Mouse (Mus musculus) testis, postnatal 14 days (tissue): ENCODE data around the gene Esrrb.

Source experiments
- DNase-seq: peaks from one replicate; pipeline ENCODE4 v3.0.0; 2021; ENCODE audit warnings: low spot score

Esrrb gene

GRCm38 (mm10) chr12:86498765-86499164 is 137.8 kb downstream of the Esrrb start:
- no peak for DNase-seq

GRCm38 (mm10) chr12:86501728-86502127 is 140.8 kb downstream of the Esrrb start:
- no peak for DNase-seq

GRCm38 (mm10) chr12:86503921-86504320 is 143.0 kb downstream of the Esrrb start:
- no peak for DNase-seq

- no peak for DNase-seq
Measured at GRCm38 (mm10) chr12:86504321-86504720, 143.4 kb downstream of the Esrrb start.

- DNase-seq = no peak
Measured at GRCm38 (mm10) chr12:86507741-86508140, 146.8 kb downstream of the Esrrb start.

GRCm38 (mm10) chr12:86508313-86508988 is 147.5 kb downstream of the Esrrb start:
- no peak for DNase-seq

GRCm38 (mm10) chr12:86509295-86510279 is 148.7 kb downstream of the Esrrb start:
- DNase-seq = no peak

GRCm38 (mm10) chr12:86512335-86512734 is 151.4 kb downstream of the Esrrb start:
- DNase-seq = no peak

- DNase-seq = no peak
Measured at GRCm38 (mm10) chr12:86513596-86513995, 152.7 kb downstream of the Esrrb start.

GRCm38 (mm10) chr12:86516602-86517001 is 155.7 kb downstream of the Esrrb start:
- DNase-seq = no peak

- no peak for DNase-seq
Measured at GRCm38 (mm10) chr12:86517721-86518120, 156.8 kb downstream of the Esrrb start.

- DNase-seq = no peak
Measured at GRCm38 (mm10) chr12:86518746-86519145, 157.8 kb downstream of the Esrrb start.

- no peak for DNase-seq
Measured at GRCm38 (mm10) chr12:86534283-86534682, 173.4 kb downstream of the Esrrb start.

- DNase-seq = no peak
Measured at GRCm38 (mm10) chr12:86537799-86538198, 176.9 kb downstream of the Esrrb start.

GRCm38 (mm10) chr12:86538711-86539110 is 177.8 kb downstream of the Esrrb start:
- no peak for DNase-seq

GRCm38 (mm10) chr12:86539511-86539910 is 178.6 kb downstream of the Esrrb start:
- no peak for DNase-seq

- no peak for DNase-seq
Measured at GRCm38 (mm10) chr12:86547808-86548207, 186.9 kb downstream of the Esrrb start.

- DNase-seq = no peak
Measured at GRCm38 (mm10) chr12:86553037-86553436, 192.1 kb downstream of the Esrrb start.

GRCm38 (mm10) chr12:86556796-86557517 is 196.0 kb downstream of the Esrrb start:
- DNase-seq = no peak

- peak; percentile 56 for DNase-seq
Measured at GRCm38 (mm10) chr12:86558889-86559288, 198.0 kb downstream of the Esrrb start.

GRCm38 (mm10) chr12:86562705-86563104 is 201.8 kb downstream of the Esrrb start:
- DNase-seq = no peak

- no peak for DNase-seq
Measured at GRCm38 (mm10) chr12:86565996-86566395, 205.1 kb downstream of the Esrrb start.
